Mouse (Mus musculus) intestine, embryonic 15.5 days (tissue): Measurements from ENCODE around the gene Efcab11. TPM values are rescaled to one million over a fixed set of nuclear protein-coding genes. Genes with fewer than 3 reads are reported as not detected.

Experiments used
- ATAC-seq: fragments of 200-750 bp; cut with Nextera tagmentation; 2 replicates; pipeline ENCODE4 v1.8.0; 2017; ENCODE audit warnings: moderate TSS enrichment, moderate library complexity
- H3K27ac ChIP-seq: fragments of 300-500 bp; sonication (generic); 2 replicates; pipeline ENCODE4 v1.5.1; 2015; ENCODE audit warnings: mild to moderate bottlenecking, inconsistent platforms
- H3K27me3 ChIP-seq: fragments of 300-500 bp; sonication (generic); replicated peaks from 2 replicates; pipeline ENCODE4 v1.6.1; 2015; ENCODE audit warnings: inconsistent platforms
- H3K36me3 ChIP-seq: fragments of 300-500 bp; sonication (generic); 2 replicates; pipeline ENCODE4 v1.6.1; 2015; ENCODE audit warnings: inconsistent platforms
- H3K4me1 ChIP-seq: fragments of 300-500 bp; sonication (generic); replicated peaks from 2 replicates; pipeline ENCODE4 v1.6.1; 2015; ENCODE audit warnings: inconsistent platforms
- H3K4me2 ChIP-seq: fragments of 300-500 bp; sonication (generic); replicated peaks from 2 replicates; pipeline ENCODE4 v1.6.1; 2015; ENCODE audit warnings: mild to moderate bottlenecking, inconsistent platforms
- H3K4me3 ChIP-seq: fragments of 300-500 bp; sonication (generic); replicated peaks from 2 replicates; pipeline ENCODE4 v1.5.1; 2015; ENCODE audit warnings: inconsistent platforms
- H3K9ac ChIP-seq: fragments of 300-500 bp; sonication (generic); 2 replicates; pipeline ENCODE4 v1.6.1; 2015; ENCODE audit warnings: inconsistent platforms
- H3K9me3 ChIP-seq: fragments of 300-500 bp; sonication (generic); 2 replicates; pipeline ENCODE4 v1.6.1; 2016; ENCODE audit warnings: inconsistent platforms
- WGBS: fragments of 180-500 bp; shearing (Covaris S2); methylation state at CpG from one replicate; pipeline ENCODE4 v1.1.7; 2015; 5-methylcytosine and 5-hydroxymethylcytosine counted together
- polyA plus RNA-seq: library from polyadenylated mRNA; unstranded; fragments of >200 nt; fragmentation: Nextera tagmentation; extraction: Ambion mirVana; gene quantifications from 2 replicates; pipeline ENCODE4 v1.2.1, GENCODE M21; 2015

Gene Efcab11
- polyA plus RNA-seq, 1 experiment from 2014 or later = 10.2 TPM

DNA sequence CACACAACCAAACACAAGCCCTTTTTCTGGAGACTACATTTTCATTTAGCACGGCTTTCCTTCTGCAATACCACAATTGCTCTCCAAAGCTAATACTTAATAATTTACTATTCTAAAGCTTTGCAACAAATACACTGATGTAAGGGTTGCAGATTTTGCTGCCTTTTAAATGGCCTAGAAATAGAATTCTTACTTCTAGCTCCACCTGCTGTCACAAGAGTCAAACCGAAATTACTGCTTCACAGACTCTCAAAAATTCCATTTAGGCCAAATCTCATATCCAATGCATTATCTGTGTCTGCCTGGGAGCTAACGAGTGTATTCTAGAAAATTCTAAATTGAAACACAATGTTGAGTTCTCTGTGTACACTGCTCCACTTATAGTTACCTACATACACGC is 23.3 kb downstream of the Efcab11 start:
- WGBS = 77% methylated on average over 4 of the region's 4 CpGs
- ATAC-seq = no peak
- H3K27me3 ChIP-seq = no peaks in the 10 kb centered on the region
- no peak overlapping the region for H3K9ac ChIP-seq
- no peak overlapping the region for H3K4me2 ChIP-seq
- no peak overlapping the region for H3K27ac ChIP-seq
- H3K36me3 ChIP-seq = no peaks in the 10 kb centered on the region
- H3K9me3 ChIP-seq = no peaks in the 10 kb centered on the region
- H3K4me1 ChIP-seq = no peaks in the 10 kb centered on the region
- no peak overlapping the region for H3K4me3 ChIP-seq

DNA sequence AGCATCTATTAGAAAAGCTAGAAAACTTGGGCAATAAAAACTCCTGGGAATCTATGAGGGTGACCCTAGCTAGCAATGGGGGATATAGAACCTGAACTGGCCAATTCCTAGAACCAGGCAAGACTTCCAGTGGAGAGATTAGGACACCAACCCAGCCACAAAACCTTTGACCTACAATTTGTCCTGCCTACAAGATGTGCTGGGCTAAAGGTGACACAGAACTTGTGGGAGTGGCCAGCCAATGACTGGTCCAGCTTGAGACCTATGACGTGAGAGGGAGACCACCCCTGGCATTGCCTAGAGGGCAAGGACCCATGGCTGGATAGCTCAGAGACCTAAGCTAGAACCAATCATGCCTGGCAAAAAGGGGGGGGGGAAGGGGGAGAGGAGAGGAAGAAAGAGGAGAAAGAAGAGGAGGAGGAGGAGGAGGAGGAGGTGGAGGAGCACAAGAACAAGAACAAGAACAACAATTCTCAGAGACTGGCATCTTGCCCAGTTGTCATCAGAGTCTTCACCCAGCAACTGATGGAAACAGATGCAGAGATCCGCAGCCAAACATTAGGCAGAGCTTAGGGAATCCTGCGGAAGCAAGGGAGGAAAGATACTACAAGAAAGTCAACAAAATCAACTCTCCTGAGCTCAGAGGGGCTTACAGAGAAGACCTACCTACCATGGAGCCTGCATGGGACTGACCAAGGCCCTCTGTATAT is 24.7 kb downstream of the Efcab11 start:
- no peaks in the 10 kb centered on the region for H3K9me3 ChIP-seq
- no peak for ATAC-seq
- H3K4me3 ChIP-seq = no peak overlapping the region
- no peaks in the 10 kb centered on the region for H3K4me1 ChIP-seq
- H3K36me3 ChIP-seq = no peaks in the 10 kb centered on the region
- no peak overlapping the region for H3K27ac ChIP-seq
- 86% methylated on average over 3 of the region's 3 CpGs for WGBS
- H3K9ac ChIP-seq = no peak overlapping the region
- no peak overlapping the region for H3K4me2 ChIP-seq
- no peaks in the 10 kb centered on the region for H3K27me3 ChIP-seq

DNA sequence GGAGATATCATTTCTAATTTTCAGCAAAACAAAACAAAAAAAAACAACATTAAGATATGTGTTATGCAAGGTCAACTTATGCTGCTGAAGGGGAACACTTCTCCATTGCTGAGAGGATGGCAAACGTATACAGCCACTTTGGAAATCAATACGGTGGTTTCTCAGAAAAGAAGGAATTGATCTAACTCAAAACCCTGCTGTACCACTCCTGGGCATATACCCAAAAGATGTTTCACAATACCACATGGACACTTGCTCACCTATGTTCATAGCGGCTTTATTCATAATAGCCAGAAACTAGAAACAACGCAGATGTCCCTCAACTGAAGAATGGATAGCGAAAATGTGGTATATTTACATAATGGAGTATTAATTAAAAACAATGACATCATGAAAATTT is 25.6 kb downstream of the Efcab11 start:
- no peak overlapping the region for H3K4me3 ChIP-seq
- H3K4me1 ChIP-seq = no peaks in the 10 kb centered on the region
- no peaks in the 10 kb centered on the region for H3K36me3 ChIP-seq
- H3K9me3 ChIP-seq = no peaks in the 10 kb centered on the region
- H3K27ac ChIP-seq = no peak overlapping the region
- no peak overlapping the region for H3K9ac ChIP-seq
- WGBS = 91% methylated on average over 5 of the region's 5 CpGs
- no peak overlapping the region for H3K4me2 ChIP-seq
- no peaks in the 10 kb centered on the region for H3K27me3 ChIP-seq
- ATAC-seq = no peak

DNA sequence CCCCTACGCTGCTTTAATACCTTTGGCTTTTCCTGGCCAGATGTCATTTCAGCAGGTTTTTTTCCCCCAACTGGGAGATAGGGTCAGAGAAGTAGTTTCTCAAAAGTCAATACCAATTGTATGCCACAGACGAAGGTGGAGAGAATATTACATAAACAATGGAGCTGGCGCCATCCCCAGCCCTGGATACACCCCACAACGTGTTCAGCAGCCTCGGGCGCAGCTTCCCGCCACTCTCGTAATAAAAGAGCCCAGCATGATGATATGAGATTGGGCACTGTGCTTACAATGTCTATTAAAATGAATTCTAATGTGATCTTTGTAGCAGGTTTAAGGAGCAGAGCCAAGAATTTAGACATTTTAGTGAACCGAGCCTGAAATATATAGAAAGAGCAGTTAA is 28.2 kb downstream of the Efcab11 start:
- Histone ChIP-seq H3K4me2 (no peak overlapping the region), H3K27me3 (no peaks in the 10 kb centered on the region), H3K4me3 (no peak overlapping the region), H3K9me3 (no peaks in the 10 kb centered on the region), H3K27ac (no peak overlapping the region), H3K9ac (no peak overlapping the region), H3K4me1 (no peaks in the 10 kb centered on the region), H3K36me3 (no peaks in the 10 kb centered on the region)
- WGBS = 73% methylated on average over 9 of the region's 9 CpGs
- no peak for ATAC-seq

DNA sequence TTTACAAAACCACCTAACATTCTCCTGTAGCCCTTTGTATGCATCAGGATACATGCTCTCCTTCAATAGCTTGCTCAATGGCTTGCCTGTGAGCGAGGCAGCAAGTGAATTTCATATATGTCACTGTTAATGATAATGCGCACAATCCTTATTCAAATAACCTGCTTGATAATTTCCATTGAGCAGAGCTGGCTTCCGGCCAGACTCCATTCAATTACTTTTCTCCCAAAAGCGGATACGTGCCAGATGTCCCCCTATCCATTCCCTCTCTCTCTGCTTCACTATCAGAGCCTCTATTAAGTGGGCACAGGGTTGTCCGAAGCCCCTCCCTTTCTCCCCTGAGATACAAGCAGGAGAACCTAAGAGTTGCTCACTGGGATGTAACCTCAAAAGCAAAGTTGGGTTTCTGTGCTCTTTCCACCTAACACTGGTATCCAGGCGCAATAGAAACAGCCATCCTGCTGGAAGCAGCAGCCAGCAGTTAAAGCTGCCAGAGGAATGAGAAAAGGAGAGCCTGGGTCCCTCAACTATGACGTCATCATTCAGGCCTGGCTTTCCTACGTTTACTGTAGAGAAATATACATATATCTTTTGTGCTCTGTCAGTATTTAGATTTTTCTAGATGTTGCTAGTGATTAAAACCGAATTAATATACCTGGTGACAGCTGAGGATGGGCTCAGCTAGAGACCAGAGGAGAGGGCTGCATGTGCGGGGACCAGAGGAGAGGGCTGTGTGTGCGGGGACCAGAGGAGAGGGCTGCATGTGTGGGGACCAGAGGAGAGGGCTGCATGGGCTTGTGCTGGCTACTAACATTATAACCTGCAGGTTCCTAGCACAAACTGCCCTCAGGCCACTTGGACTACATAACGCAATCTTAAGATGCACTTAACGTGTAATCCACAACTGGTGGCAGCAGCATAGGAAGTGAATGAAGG is 30.6 kb downstream of the Efcab11 start:
- Histone ChIP-seq H3K27me3 (no peaks in the 10 kb centered on the region), H3K9ac (no peak overlapping the region), H3K4me1 (no peaks in the 10 kb centered on the region), H3K36me3 (no peaks in the 10 kb centered on the region), H3K4me2 (no peak overlapping the region), H3K27ac (no peak overlapping the region), H3K4me3 (no peak overlapping the region), H3K9me3 (no peaks in the 10 kb centered on the region)
- ATAC-seq = no peak
- WGBS = 79% methylated on average over 14 of the region's 14 CpGs

DNA sequence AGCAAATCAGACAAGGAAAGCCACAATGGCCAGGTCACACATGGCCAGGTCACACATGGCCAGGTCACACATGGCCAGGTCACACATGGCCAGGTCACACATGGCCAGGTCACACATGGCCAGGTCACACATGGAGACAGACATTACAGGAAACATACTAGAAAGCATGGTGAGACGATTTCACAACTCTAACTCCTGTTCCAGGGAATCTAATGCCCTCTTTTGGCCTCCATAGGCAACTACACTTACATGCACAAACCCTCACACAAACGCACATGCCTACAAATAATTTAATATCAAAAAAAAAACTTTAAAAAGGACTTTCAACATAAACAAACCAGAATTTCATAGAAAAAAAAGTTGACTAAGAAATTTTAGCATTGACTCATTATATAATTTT is 34.2 kb downstream of the Efcab11 start:
- ATAC-seq = no peak
- Histone ChIP-seq H3K4me3 (no peak overlapping the region), H3K9me3 (no peaks in the 10 kb centered on the region), H3K27me3 (no peaks in the 10 kb centered on the region), H3K4me1 (no peaks in the 10 kb centered on the region), H3K4me2 (no peak overlapping the region), H3K36me3 (no peaks in the 10 kb centered on the region), H3K27ac (no peak overlapping the region), H3K9ac (no peak overlapping the region)
- 96% methylated on average over 2 of the region's 2 CpGs for WGBS

DNA sequence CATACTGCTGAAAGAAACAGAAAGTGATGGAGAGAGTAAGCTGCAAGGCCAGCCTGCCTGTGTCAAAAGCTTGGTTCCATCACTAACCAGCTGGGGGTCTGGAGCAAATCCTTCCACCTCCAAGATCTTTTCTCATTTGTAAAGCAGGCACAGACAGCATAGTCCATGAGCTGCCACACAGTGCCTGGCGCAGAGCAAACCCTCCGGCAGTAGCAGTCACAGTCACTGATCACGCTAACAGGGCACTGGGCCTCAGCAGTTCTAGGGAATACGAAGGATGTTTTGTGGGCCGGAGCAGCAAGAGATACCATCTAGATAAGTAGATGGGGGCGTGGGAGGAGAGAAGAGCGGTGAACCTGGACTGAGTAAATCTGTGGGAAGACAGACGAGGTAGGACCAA is 39.3 kb downstream of the Efcab11 start:
- Histone ChIP-seq H3K4me1 (no peaks in the 10 kb centered on the region), H3K4me2 (no peak overlapping the region), H3K27ac (no peak overlapping the region), H3K4me3 (no peak overlapping the region), H3K36me3 (no peaks in the 10 kb centered on the region), H3K9ac (no peak overlapping the region), H3K27me3 (no peaks in the 10 kb centered on the region), H3K9me3 (no peaks in the 10 kb centered on the region)
- no peak for ATAC-seq
- WGBS = 88% methylated on average over 8 of the region's 8 CpGs

DNA sequence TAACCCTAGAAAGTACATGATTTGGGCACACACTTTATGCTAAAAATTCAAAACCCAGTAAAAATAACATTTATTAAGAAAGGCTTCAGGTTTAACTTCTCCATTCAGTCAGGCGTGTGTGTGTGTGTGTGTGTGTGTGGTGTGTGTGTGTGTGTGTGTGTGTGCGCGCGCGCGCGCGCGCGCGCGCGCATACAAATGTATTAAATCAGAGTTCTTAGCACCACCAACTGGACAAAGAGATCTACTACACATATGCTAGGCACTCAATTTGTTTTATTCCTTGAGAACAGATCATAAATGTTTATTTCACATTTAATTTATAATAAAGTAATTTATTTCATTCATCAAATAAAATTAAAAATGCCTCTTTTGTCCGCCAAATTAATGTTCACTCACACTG is 45.5 kb downstream of the Efcab11 start:
- Histone ChIP-seq H3K4me3 (no peak overlapping the region), H3K4me1 (no peaks in the 10 kb centered on the region), H3K4me2 (no peak overlapping the region), H3K27ac (no peak overlapping the region), H3K27me3 (no peaks in the 10 kb centered on the region), H3K9ac (no peak overlapping the region), H3K9me3 (no peaks in the 10 kb centered on the region), H3K36me3 (no peaks in the 10 kb centered on the region)
- no peak for ATAC-seq
- WGBS = 69% methylated on average over 14 of the region's 14 CpGs

DNA sequence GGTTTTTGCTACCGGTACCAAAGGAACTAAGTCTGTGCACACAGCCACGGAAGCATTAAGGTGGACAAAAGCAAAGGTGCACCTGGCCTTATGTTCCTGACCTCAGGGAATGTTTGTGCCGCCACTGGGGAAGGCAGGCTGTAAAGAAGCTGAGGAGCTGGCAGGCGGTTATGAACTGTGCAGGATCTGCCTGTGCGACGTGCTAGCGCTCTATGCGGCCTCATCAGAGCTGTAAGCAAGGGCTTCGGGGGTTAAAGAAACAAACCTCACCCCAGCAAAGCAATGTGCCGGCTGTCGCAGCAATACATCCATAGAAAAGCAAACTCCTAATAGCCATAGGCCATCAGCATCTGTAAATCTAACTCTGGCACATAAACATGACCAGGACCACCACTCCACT is 46.1 kb downstream of the Efcab11 start:
- H3K4me2 ChIP-seq = no peak overlapping the region
- no peak overlapping the region for H3K27ac ChIP-seq
- no peak for ATAC-seq
- H3K9ac ChIP-seq = no peak overlapping the region
- no peaks in the 10 kb centered on the region for H3K4me1 ChIP-seq
- no peaks in the 10 kb centered on the region for H3K27me3 ChIP-seq
- H3K36me3 ChIP-seq = no peaks in the 10 kb centered on the region
- WGBS = 63% methylated on average over 11 of the region's 11 CpGs
- no peaks in the 10 kb centered on the region for H3K9me3 ChIP-seq
- H3K4me3 ChIP-seq = no peak overlapping the region

DNA sequence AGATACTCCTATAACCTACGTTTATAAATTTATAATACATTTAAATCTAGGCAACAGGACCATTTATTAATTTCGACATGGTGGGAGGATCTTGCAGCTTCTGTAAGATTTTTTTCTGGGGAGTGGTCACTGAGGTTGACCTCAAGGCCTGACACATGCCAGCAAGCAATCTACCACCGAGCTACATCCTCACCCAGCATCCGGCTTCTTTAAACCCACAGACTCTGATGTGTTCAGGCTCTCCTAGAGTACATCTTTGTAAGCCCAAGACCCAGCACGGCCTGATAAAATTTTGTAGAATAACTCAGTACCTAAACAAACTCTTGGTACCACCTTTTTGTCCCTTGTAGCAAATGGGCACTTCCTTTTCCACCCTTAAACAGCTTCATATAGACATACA is 46.7 kb downstream of the Efcab11 start:
- Histone ChIP-seq H3K9me3 (no peaks in the 10 kb centered on the region), H3K4me2 (no peak overlapping the region), H3K27ac (no peak overlapping the region), H3K4me3 (no peak overlapping the region), H3K4me1 (no peaks in the 10 kb centered on the region), H3K27me3 (no peaks in the 10 kb centered on the region), H3K9ac (no peak overlapping the region), H3K36me3 (no peaks in the 10 kb centered on the region)
- ATAC-seq = no peak
- 85% methylated on average over 5 of the region's 5 CpGs for WGBS

DNA sequence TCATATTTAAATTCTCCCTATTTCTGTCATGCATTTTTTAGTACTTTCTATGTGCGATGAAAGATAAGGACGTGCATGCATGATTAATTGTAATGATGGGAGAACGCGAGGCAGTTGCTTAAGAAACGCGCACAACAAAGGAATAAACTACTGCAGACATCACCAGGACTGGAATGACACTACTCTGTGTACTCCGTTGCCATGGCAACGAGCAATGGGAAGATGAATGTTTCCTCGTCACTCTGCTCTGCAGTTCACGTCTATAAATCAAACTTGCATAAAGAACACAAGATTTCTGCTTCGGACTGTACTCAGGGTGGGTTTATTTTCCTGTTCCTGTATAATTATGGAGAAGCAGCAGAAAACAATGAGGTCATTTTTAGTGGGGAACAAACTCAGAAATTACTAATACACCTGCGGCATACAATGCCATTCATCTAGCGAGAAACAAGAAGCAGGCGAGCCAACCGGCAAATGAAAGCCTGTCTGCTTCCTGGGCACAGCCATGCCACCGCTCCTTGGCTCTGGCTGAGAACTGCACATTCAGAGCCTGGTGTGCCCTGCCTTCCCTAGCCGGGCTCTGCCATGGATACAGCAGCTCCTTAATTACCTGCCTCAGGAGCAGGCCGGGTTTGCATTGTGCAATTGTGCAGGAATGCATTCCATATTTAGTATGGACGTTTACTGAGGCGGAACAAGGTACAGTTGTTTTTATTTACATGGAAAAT is 47.7 kb downstream of the Efcab11 start:
- Histone ChIP-seq H3K4me1 (no peaks in the 10 kb centered on the region), H3K9me3 (no peaks in the 10 kb centered on the region), H3K27me3 (no peaks in the 10 kb centered on the region), H3K36me3 (no peaks in the 10 kb centered on the region), H3K9ac (no peak overlapping the region), H3K4me2 (no peak overlapping the region), H3K27ac (no peak overlapping the region), H3K4me3 (no peak overlapping the region)
- 68% methylated on average over 20 of the region's 20 CpGs for WGBS
- no peak for ATAC-seq

DNA sequence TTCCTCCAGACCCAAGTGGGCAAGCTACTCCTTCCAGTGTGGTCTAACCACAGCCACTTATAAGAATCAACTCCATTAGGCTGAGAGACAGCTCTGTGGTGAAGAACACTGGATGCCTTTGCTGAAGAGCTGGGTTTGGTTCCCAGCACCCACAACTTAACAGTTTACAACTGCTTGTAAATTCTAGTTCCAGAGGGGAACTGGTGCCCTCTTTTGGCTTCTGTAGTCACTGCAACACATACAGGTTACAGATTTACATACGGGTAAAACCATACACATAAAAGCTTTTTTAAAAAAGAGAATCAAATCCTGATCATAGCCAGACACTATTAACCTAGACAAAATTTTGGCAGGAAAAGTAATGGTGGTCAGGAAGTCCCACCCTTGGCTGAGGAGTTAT is 50.8 kb downstream of the Efcab11 start:
- Histone ChIP-seq H3K4me2 (no peak overlapping the region), H3K36me3 (no peaks in the 10 kb centered on the region), H3K9ac (no peak overlapping the region), H3K4me1 (no peaks in the 10 kb centered on the region), H3K9me3 (no peaks in the 10 kb centered on the region), H3K4me3 (no peak overlapping the region), H3K27ac (no peak overlapping the region), H3K27me3 (no peaks in the 10 kb centered on the region)
- WGBS = 93% methylated on average over 1 of the region's 1 CpGs
- ATAC-seq = no peak
